Mouse (Mus musculus): ENCODE data around the gene Gm49354.
"Not testable (repeated sequence)": the region's sequence is repeated elsewhere in the genome, so short reads cannot be mapped to it uniquely, and the experiment has no call there.

Gene Gm49354

GRCm38 (mm10) chr13:59782145-59782544 lies at the start of gene Gm49354:
Gm49354 (minus strand) TSS chr13:59782245.
- no peak for DNase-seq (ENCODE audit: low spot score)

DNA sequence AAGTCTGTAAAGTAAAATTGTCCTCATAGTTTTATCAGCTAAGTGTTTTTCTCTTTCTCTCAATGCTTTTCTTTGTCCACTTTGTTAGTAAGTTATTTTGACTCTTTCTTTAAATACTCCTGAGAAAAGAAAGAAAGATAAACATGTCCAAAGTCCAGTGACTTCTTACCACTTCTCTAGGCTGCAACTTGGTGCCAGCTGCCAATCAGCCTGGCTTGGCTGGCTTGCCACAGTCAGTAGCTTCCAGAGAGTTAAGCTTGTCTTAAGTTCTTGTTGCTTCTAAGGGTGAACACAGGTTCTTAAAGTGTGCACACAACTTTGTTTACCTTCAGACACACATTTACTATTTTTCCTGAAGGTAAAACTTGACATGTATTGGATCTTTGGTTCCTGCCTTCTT lies 43.9 kb upstream of the Gm49354 start:
- DNase-seq (ENCODE audit: low spot score) = peak; percentile 78

DNA sequence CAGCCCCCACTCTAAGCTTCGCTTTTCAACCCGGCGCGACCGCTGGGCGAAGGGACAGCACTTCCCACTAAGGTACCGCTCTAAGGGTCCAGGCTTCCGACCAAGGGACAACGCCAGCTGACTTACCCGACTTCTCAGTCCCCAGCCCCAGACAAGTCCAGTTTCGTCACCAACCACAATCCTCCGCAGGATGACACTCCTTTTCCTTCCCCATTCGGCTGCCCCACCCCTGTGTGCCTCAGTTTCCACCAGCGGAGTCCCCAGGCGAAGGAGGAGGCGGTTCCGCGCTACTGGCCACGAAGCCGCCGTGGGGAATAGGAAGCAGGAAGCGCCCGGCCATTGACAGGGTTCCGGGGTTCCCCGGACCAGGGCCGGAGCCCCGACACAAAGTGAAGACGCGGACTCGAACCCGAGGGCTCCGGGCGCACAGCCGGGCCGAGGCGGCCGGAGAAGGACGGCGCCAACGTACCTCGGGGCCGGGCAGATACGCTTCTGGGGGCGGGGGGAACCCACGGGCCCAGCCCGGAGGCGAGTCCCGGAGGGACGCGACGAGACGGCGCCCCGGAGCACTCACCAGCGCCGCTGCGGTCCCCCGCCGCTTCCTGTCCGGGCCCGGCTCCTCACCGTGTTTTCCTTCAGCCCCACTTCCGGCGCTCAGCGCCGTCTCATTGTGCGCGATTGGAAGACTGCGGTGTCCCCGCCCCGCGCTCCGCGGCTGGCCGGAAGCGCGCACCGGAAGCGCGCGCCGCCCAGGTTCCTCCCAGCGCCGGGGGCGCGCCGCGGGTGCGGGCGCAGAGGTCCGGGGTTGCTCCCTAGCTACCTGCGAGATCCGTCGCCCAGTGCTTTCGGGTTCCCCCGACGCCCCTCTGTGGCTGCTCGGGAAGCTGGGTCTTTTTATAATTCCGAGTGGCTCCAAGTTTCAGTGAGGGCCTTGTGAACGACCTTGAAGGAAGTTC lies 40.7 kb upstream of the Gm49354 start, which contains the start of gene Tut7:
Tut7 (minus strand) TSS at position 641 of the 956 bp plus-strand sequence.
- peak; percentile 92 for DNase-seq (ENCODE audit: low spot score)

GRCm38 (mm10) chr13:59820836-59821235 lies 38.8 kb upstream of the Gm49354 start:
- DNase-seq (ENCODE audit: low spot score) = no peak

- peak; percentile 39 for DNase-seq (ENCODE audit: low spot score)
Measured at GRCm38 (mm10) chr13:59820114-59820513, 38.1 kb upstream of the Gm49354 start.

DNA sequence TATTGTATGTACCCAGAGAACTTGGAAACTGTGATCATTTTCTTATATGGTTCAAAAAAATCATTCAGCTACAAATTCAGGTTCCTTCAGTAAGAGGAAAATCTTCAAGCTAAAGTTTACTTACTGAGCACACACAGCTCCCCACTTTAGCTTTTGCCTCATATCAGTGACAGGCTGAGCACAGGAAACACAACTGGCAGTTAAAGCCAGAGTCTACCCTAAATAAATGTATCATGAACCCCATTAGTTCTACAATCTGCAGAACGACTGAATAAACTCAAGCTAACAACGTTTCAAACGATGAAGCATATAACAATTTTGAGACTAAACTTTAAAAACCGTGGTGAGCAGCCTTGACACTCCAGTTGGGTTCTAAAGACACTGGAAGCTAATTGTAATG lies 35.3 kb upstream of the Gm49354 start:
- DNase-seq (ENCODE audit: low spot score) = no peak

- no peak for DNase-seq (ENCODE audit: low spot score)
Measured at GRCm38 (mm10) chr13:59814109-59814591, 32.1 kb upstream of the Gm49354 start.

DNA sequence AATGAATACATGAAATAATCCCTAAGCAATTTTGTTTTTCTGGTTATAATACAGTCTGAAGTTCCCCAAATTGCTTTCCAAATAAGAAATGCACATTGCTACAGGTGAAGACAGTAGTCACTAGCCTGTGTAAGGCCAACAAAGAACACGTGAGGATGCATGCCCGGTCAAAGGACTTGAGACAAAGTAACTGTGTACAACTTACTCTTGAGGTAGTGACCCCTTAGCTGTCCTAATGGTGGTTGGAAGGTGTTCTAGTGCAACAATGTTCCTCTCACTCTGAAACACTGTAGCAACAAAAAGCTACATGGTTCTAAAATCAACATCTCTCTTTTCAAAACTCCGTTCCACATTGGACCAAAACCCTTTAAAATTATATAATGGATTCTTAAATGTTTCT lies 29.5 kb upstream of the Gm49354 start:
- no peak for DNase-seq (ENCODE audit: low spot score)

GRCm38 (mm10) chr13:59801000-59801399 lies 19.0 kb upstream of the Gm49354 start:
- DNase-seq (ENCODE audit: low spot score) = peak; percentile 80

- no peak for DNase-seq (ENCODE audit: low spot score)
Measured at GRCm38 (mm10) chr13:59800077-59800476, 18.0 kb upstream of the Gm49354 start.

DNA sequence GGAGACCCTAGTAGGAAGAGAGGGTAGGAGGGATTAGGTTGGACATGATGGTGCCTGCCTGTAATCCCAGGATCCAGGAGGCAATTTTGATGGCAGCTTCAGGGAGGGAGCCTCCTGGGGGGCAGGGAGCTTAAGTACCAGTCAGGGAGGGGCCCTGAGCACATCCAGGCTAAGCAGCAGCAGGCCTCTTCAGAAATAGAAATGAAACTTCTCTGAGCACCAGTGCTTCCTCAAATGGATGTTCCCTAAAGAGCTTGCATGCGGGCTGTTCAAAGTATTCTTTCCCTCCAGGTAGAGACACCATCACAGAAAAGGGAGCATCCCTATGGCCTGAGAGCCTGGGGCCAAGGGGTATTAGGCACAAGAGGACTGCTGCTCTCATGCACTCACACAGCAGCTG lies 16.3 kb upstream of the Gm49354 start:
- DNase-seq (ENCODE audit: low spot score) = no peak

- no peak for DNase-seq (ENCODE audit: low spot score)
Measured at GRCm38 (mm10) chr13:59796466-59796848, 14.4 kb upstream of the Gm49354 start.

- no peak for DNase-seq (ENCODE audit: low spot score)
Measured at GRCm38 (mm10) chr13:59795807-59796465, 13.9 kb upstream of the Gm49354 start.

GRCm38 (mm10) chr13:59794786-59795185 lies 12.7 kb upstream of the Gm49354 start:
- no peak for DNase-seq (ENCODE audit: low spot score)

GRCm38 (mm10) chr13:59779744-59780264 lies 2.2 kb downstream of the Gm49354 start:
- not testable (repeated sequence) for DNase-seq (ENCODE audit: low spot score)

DNA sequence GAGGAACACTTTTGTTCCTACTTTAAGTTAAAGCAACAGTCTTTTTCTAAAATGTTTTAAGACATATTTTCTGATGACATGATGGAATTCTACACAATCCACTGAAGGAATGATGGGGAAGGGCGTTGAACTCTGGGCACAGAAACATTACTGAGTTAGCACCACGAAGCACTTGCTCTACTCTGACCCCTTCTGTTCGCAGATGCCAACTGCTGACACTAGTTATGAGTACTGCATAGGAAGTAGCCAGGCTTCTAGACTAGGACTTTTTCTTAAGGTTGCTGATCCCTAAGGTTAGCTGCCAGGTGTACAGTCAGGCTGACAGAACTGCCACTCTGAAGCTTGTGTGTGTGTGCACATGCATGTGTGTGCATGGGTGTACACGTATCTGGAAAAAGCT lies 2.8 kb downstream of the Gm49354 start:
- peak; percentile 49 for DNase-seq (ENCODE audit: low spot score)

GRCm38 (mm10) chr13:59775168-59775567 lies 6.9 kb downstream of the Gm49354 start:
- DNase-seq (ENCODE audit: low spot score) = peak; percentile 86

DNA sequence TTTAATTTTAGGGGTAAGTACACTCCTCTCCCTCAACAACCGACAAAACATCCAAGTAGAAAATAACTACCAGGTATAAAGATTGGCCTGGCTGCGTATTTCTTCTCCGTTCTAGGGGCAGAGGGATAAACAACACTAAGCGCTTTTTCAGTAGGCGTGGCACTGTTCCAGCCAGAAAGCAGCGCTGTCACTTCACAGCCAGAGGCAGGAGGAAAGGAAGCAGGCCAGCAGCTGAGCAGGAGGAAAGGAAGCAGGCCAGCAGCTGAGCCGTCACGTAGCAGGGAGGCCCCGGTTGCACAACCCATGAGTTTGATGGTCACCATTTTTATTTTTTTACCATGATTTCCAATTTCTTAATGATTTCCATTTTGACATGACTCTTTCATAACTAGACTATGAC lies 10.8 kb downstream of the Gm49354 start:
- DNase-seq (ENCODE audit: low spot score) = peak; percentile 89

- DNase-seq (ENCODE audit: low spot score) = peak; percentile 40
Measured at GRCm38 (mm10) chr13:59770847-59771246, 11.2 kb downstream of the Gm49354 start.

- DNase-seq (ENCODE audit: low spot score) = peak; percentile 81
Measured at GRCm38 (mm10) chr13:59770164-59770562, 11.9 kb downstream of the Gm49354 start.

- DNase-seq (ENCODE audit: low spot score) = peak; percentile 96
Measured at GRCm38 (mm10) chr13:59769296-59770163, 12.5 kb downstream of the Gm49354 start, which contains the start of gene Isca1. Isca1 (minus strand) TSS chr13:59769810.

DNA sequence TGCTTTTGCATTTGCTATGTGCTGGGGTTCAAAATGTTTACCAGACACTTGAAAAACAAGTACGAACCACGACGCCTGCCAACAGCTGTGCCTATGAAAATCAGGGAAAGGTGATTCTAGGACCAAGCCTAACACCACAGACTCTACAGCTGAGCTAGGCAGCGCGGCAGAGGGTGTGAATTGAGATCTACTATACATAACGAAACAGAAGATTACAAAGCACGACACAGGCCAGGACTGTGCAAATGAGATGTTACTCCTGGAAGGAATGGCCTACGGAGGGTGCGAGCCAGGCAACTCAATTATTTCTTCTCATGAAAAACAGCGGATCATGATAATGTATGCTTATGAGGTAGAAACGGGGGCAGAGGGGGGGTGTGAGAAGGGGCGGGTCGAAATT lies 13.5 kb downstream of the Gm49354 start:
- DNase-seq (ENCODE audit: low spot score) = peak; percentile 41

All from adipocyte (in vitro differentiated cells).